ENCODE assay signal across 17 mouse cellular contexts in genomic region chr3:104601680-104602079, GRCm38 (mm10). TPM values are rescaled to one million over a fixed set of nuclear protein-coding genes. Genes with fewer than 3 reads are reported as not detected.
DNase-seq lines count a peak whose midpoint lies in the region; ATAC-seq and TF ChIP-seq lines count a peak whose summit lies in the region.
"Had no signal": no experiment of that assay in that cellular context is flagged by ENCODE, and none has a peak within 500 bp of the region (broad histone marks: within the 10 kb centered on the region; RNA-seq: fewer than 3 reads in every experiment).

No protein-coding gene starts in this region.

- intact Hi-C loops in heart, postnatal 10 days (cut with DNase I), result no loop called here

- no peaks in the 10 kb centered on the region for H3K36me3 ChIP-seq in liver, adult 2 months (ENCODE audit: control insufficient read depth, insufficient read depth, low read length)
- no peaks in the 10 kb centered on the region for H3K36me3 ChIP-seq in liver, embryonic 12.5 days
- no peaks in the 10 kb centered on the region for H3K36me3 ChIP-seq in midbrain, embryonic 14.5 days (ENCODE audit: control insufficient read depth, insufficient read depth, low read length)
- H3K36me3 ChIP-seq: hindbrain, embryonic 13.5 days; limb, embryonic 15.5 days; midbrain, embryonic 13.5 days had no signal

- no peak overlapping the region for H3K9ac ChIP-seq in liver, adult 2 months (ENCODE audit: low read depth, low read length)
- no peak overlapping the region for H3K9ac ChIP-seq in liver, embryonic 12.5 days
- no peak overlapping the region for H3K9ac ChIP-seq in midbrain, embryonic 14.5 days (replicated peaks; ENCODE audit: low read length)
- H3K9ac ChIP-seq: hindbrain, embryonic 13.5 days; limb, embryonic 15.5 days; midbrain, embryonic 13.5 days had no signal

- no peak overlapping the region for H3K4me3 ChIP-seq in liver, adult 2 months (ENCODE audit: insufficient read depth, low read depth, low read length)
- H3K4me3 ChIP-seq in liver, embryonic 12.5 days, result no peak overlapping the region
- H3K4me3 ChIP-seq in midbrain, embryonic 14.5 days (replicated peaks; ENCODE audit: low read depth, low read length), result no peak overlapping the region
- H3K4me3 ChIP-seq: erythroblast, embryonic 14.5 days; hindbrain, embryonic 13.5 days; limb, embryonic 15.5 days; midbrain, embryonic 13.5 days had no signal

- no peak overlapping the region; the same call in 1 of the 2 replicates for H3K27ac ChIP-seq in liver, adult 2 months (replicated peaks; ENCODE audit: insufficient read depth, low read depth, low read length)
- no peak overlapping the region for H3K27ac ChIP-seq in liver, embryonic 12.5 days
- H3K27ac ChIP-seq in midbrain, embryonic 14.5 days (replicated peaks; ENCODE audit: low read depth, low read length), result no peak overlapping the region
- H3K27ac ChIP-seq: hindbrain, embryonic 13.5 days; limb, embryonic 15.5 days; midbrain, embryonic 13.5 days had no signal

- peak; percentile 41 for DNase-seq in adrenal gland, postnatal 10 days
- DNase-seq in adrenal gland, adult 18-20 months (ENCODE audit: low spot score in 2 of 2), result no peak
- DNase-seq in liver, adult 2 months (ENCODE audit: extremely low read depth, low read depth, low spot score), result peak; percentile 98
- peak; percentile 43 to 57 for DNase-seq in heart, postnatal 10 days
- peak; percentile 77 for DNase-seq in lung, postnatal 36 days
- no peak for DNase-seq in layer of hippocampus, postnatal 14 days (ENCODE audit: low spot score in 2 of 2)
- DNase-seq in midbrain, embryonic 14.5 days, result no peak
- DNase-seq: cerebellum, adult 18-20 months; kidney, adult 11 months; kidney, postnatal 36 days; spleen, adult 18-20 months; thymus, postnatal 4 days had no signal

- peaks cover 32% of the 10 kb centered on the region for H3K4me1 ChIP-seq in liver, adult 2 months (ENCODE audit: control insufficient read depth, insufficient read depth, low read length)
- H3K4me1 ChIP-seq in liver, embryonic 12.5 days, result peaks cover 7% of the 10 kb centered on the region
- no peaks in the 10 kb centered on the region for H3K4me1 ChIP-seq in midbrain, embryonic 14.5 days (ENCODE audit: control insufficient read depth, insufficient read depth, low read length)
- H3K4me1 ChIP-seq: midbrain, embryonic 13.5 days had no signal

- H3K79me2 ChIP-seq in liver, adult 2 months (ENCODE audit: control insufficient read depth, insufficient read depth, low read length), result no peaks in the 10 kb centered on the region

- no peak for TF ChIP-seq CTCF in liver, adult 2 months (IDR thresholded peaks at IDR 0.05; ENCODE audit: low read depth, low read length)

- H3K4me2 ChIP-seq in liver, embryonic 12.5 days, result no peak overlapping the region
- H3K4me2 ChIP-seq in midbrain, embryonic 14.5 days (ENCODE audit: low read length), result no peak overlapping the region
- H3K4me2 ChIP-seq: hindbrain, embryonic 13.5 days; limb, embryonic 15.5 days; midbrain, embryonic 13.5 days had no signal

- 0 out of 2 replicates have a peak, but pooled peaks cover 3% of the 10 kb centered on the region for H3K9me3 ChIP-seq in liver, embryonic 12.5 days (replicated peaks)
- H3K9me3 ChIP-seq in midbrain, embryonic 14.5 days (ENCODE audit: control insufficient read depth, low read length), result no peaks in the 10 kb centered on the region
- H3K9me3 ChIP-seq: hindbrain, embryonic 13.5 days; limb, embryonic 15.5 days; midbrain, embryonic 13.5 days had no signal

- no peak for ATAC-seq in liver, embryonic 12.5 days
- no peak for ATAC-seq in midbrain, embryonic 14.5 days (ENCODE audit: low FRiP score, low TSS enrichment)
- ATAC-seq: midbrain, embryonic 13.5 days had no signal

- TF ChIP-seq POLR2A in liver, adult 2 months (IDR thresholded peaks at IDR 0.05; ENCODE audit: extremely low read depth, insufficient read depth, low read length), result no peak

- H3K27me3 ChIP-seq in liver, adult 2 months (ENCODE audit: control insufficient read depth, insufficient read depth, low read length), result no peaks in the 10 kb centered on the region
- no peaks in the 10 kb centered on the region for H3K27me3 ChIP-seq in liver, embryonic 12.5 days (replicated peaks)
- no peaks in the 10 kb centered on the region for H3K27me3 ChIP-seq in midbrain, embryonic 14.5 days (ENCODE audit: control insufficient read depth, insufficient read depth, low read length)
- H3K27me3 ChIP-seq: hindbrain, embryonic 13.5 days; limb, embryonic 15.5 days; midbrain, embryonic 13.5 days had no signal

- 25% methylated on average over 4 of the region's 4 CpGs for WGBS in liver, adult 2 months
- WGBS in liver, embryonic 12.5 days (ENCODE audit: insufficient replicate concordance), result 72% methylated on average over 4 of the region's 4 CpGs
- WGBS in midbrain, embryonic 14.5 days, result 93% methylated on average over 4 of the region's 4 CpGs

RNA-seq across cellular contexts. Expression of gene Slc16a1, which starts 36.8 kb away (rescaled TPM):
- 100 to 1,000 TPM; 104 to 117 TPM for total RNA-seq in adrenal gland, postnatal 10 days (2021)
- total RNA-seq in adrenal gland, adult 18-20 months (2021), result 100 to 1,000 TPM in 1 of 2 experiments, 10 to 100 TPM in 1; 49.3 to 122 TPM
- total RNA-seq in liver, adult 2 months (2014; rRNA removed), result 34.2 and 41.3 TPM in 2 replicates
- polyA plus RNA-seq in liver, adult 2 months (2012; rRNA removed), result 30.8 and 35.4 TPM in 2 replicates
- polyA plus RNA-seq in liver, embryonic 12.5 days (2016; fragmentation: Nextera tagmentation; extraction: Ambion mirVana), result 95.7 and 96.9 TPM in 2 replicates
- 100 to 1,000 TPM; 173 to 202 TPM for total RNA-seq in heart, postnatal 10 days (2021)
- total RNA-seq in layer of hippocampus, postnatal 14 days (2021), result 10 to 100 TPM; 71.6 to 74.2 TPM
- 7.4 and 8.9 TPM in 2 replicates for polyA plus RNA-seq in midbrain, embryonic 14.5 days (2014; fragmentation: Nextera tagmentation; extraction: Ambion mirVana)

Comparison
In these comparisons a context has a peak if more than half of its experiments do, and no peak if none do; other contexts are left out.
1. DNase-seq: peak in adrenal gland, postnatal 10 days (single experiment), liver, adult 2 months (single experiment), heart, postnatal 10 days (2 of 2) and lung, postnatal 36 days (single experiment); none in adrenal gland, adult 18-20 months (0 of 2), layer of hippocampus, postnatal 14 days (0 of 2) and midbrain, embryonic 14.5 days (single experiment).